Mouse (Mus musculus): Measurements from ENCODE around the gene Tspan6.

Gene Tspan6
- long read RNA-seq, experiment 1, transcript Tspan6-201 (8 exons, 1,765 nt), result major isoform, 42 of 45 reads
- long read RNA-seq, experiment 1, partial matches to known transcripts, result 3 of 45 reads
- long read RNA-seq, experiment 1, other reads (novel, unspliced or antisense), result 0 of 45 reads
- long read RNA-seq, experiment 2, transcript Tspan6-201 (8 exons, 1,765 nt), result major isoform, 55 of 55 reads
- long read RNA-seq, experiment 2, partial matches to known transcripts, result 0 of 55 reads
- long read RNA-seq, experiment 2, other reads (novel, unspliced or antisense), result 0 of 55 reads

- intact Hi-C loops (cut with DNase I), result loop anchor here (5.0 kb wide), 1 partner anchor 111 kb away; no protein-coding TSS in a partner anchor
Measured at GRCm38 (mm10) chrX:133898014-133898542, at the start of gene Tspan6. Tspan6 (minus strand) TSS chrX:133898429.

- intact Hi-C loops (cut with DNase I), result loop anchor here (1.0 kb wide), 1 partner anchor 72 kb away; no protein-coding TSS in a partner anchor
Measured at GRCm38 (mm10) chrX:133947427-133947826, 49.2 kb upstream of the Tspan6 start.

GRCm38 (mm10) chrX:133939561-133939960, 41.3 kb upstream of the Tspan6 start:
- intact Hi-C loops (cut with DNase I), result no loop called here

GRCm38 (mm10) chrX:133936605-133937225, 38.5 kb upstream of the Tspan6 start:
- intact Hi-C loops (cut with DNase I), result no loop called here

DNA sequence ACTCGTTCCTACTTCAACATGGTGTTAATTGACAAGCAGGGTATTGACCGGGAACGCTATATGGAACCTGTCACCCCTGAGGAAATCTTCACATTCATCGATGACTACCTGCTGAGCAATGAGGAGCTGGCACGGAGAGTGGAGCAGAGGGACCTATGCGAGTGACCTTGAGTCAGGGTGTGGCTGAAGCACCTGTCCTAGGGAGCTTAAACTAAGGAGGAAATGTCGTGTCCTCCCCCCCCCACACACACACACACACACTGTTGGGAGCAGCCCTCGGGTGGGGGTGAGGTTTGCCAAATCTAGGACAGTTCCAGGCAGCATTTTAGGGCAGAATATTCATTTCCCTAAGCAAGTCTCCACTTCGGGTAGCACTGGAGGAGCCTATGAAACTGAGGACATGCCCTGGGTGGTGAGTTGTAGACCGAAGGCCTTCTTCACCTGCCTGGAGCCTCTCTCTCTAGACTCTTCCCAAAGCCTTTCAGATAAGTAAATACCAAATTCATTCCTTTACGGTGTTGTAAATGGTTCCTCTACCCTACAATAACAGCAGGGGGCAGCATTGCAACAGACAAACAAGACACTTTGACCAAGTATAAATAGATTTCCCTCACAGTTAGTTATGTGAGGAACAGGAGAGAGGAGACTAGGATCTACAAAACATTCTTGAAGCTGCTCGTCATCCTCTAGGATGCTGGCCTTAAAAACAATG, 33.2 kb upstream of the Tspan6 start:
- intact Hi-C loops (cut with DNase I), result loop anchor here (5.0 kb wide), 1 partner anchor 86 kb away; no protein-coding TSS in a partner anchor

DNA sequence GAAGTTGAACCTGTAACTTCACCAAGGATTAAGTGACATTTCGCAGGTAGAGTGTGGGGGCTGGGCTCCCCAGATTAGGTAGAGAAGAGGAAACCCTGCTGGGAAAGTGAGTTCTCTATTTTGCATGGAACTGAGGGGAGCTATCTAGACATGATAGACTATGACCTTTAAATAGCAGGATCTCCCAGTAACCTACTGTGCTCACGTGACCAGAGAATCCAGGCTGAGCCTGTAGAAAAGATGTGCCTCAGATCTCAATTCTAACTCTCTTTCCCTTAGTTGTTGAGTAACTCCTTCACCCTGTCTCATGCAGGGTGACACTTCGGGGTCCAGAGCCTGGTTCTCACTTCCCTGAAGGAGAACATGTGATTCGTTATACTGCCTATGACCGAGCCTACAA, 28.5 kb upstream of the Tspan6 start:
- intact Hi-C loops (cut with DNase I), result no loop called here

DNA sequence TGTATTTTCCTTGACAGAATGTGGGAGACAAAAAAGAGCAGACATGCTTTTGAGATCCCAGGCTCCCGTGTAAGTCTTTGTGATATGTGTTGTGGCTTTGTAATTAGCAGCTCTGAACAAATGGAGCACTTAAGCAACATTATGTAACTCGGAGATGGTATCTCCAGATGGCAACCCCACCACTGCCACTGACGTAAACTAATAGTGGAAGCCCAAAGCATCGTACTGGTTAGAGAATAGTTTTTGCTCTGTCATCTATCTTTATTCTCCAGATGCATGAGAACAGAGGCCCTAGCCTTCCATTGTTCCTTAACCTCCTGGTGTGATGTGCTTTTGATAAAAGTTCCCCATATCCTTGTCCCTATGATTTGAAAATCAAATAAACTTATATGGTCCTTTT, 23.0 kb upstream of the Tspan6 start:
- intact Hi-C loops (cut with DNase I), result no loop called here

GRCm38 (mm10) chrX:133914219-133914618, 16.0 kb upstream of the Tspan6 start:
- intact Hi-C loops (cut with DNase I), result no loop called here

DNA sequence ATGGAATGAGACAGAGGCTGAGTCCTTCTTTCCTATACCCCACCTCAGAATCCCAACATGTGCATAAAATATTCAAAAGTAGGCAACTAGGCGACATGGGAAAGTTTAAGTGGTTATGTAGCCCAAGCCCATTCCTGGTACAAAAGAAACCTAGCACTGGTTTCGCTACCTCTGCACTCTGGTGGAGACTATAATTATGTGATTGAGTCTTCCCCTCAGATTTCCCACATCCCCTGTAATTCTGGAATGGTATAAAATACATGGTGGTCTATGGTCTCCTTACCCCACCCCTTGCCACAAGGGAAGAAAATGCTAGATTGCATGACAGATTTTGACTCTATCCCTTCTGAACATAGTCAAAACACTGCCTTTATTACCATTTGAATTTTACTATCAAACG, 14.8 kb upstream of the Tspan6 start:
- intact Hi-C loops (cut with DNase I), result no loop called here

- intact Hi-C loops (cut with DNase I), result no loop called here
Measured at GRCm38 (mm10) chrX:133911397-133912103, 13.3 kb upstream of the Tspan6 start.

GRCm38 (mm10) chrX:133908261-133908660, 10.0 kb upstream of the Tspan6 start, which contains the start of gene Srpx2:
Srpx2 (plus strand) TSS chrX:133908426.
- intact Hi-C loops (cut with DNase I), result no loop called here

GRCm38 (mm10) chrX:133888111-133888510, 10.1 kb downstream of the Tspan6 start:
- intact Hi-C loops (cut with DNase I), result no loop called here

GRCm38 (mm10) chrX:133887308-133887707, 10.9 kb downstream of the Tspan6 start:
- intact Hi-C loops (cut with DNase I), result no loop called here

GRCm38 (mm10) chrX:133869743-133870142, 28.5 kb downstream of the Tspan6 start:
- intact Hi-C loops (cut with DNase I), result no loop called here

- intact Hi-C loops (cut with DNase I), result no loop called here
Measured at GRCm38 (mm10) chrX:133853637-133854036, 44.6 kb downstream of the Tspan6 start.

GRCm38 (mm10) chrX:133850680-133851079, 47.5 kb downstream of the Tspan6 start, which contains the start of gene Tnmd:
Tnmd (plus strand) TSS chrX:133850980.
- intact Hi-C loops (cut with DNase I), result no loop called here
